Mouse (Mus musculus) lung, postnatal 25 days (tissue): ENCODE data around the gene Slc25a26.

ENCODE experiments used
- DNase-seq: peaks from one replicate; pipeline ENCODE4 v3.0.0; 2022; ENCODE audit warnings: low spot score

The Slc25a26 gene

DNA sequence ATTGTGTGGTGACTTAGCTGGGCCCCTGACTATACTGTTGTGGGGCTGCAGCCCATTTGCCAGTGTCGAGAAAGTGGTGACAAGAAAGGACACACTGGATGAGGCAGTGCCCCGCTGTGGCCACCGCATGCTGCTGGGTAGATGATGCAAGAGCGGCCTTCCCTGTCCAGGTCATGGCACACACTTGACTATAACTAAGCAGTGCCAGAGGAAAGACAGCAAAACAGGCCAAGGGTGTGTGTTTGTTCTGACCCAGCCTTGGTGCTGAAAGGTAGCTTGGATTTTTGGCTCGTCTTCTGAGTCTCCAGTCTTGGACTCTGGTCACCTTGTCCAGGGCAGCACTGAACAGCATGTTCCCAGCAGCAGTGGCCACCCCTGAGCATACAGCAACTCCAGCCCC lies 101.0 kb downstream of the Slc25a26 start:
- peak; percentile 26 for DNase-seq

DNA sequence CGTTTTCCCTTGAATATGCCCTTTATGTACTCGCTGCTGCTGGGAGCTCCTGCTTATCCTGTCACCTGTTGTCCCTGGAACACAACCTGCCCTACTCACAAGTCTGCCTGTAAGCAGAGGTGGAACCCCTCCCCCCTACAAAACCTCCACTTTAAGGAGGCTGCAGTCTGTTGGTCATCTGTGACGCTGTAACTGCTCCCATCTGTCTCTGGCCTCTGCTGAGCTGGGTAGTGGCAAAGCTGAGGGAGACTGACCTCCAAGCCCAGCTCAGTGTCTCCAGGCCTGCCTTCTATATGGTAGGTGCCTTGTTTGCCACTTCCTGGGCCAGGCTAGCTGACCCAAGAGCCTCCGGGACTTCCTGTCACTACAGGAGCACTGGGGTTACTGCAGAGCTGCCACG lies 101.7 kb downstream of the Slc25a26 start:
- DNase-seq: no peak

DNA sequence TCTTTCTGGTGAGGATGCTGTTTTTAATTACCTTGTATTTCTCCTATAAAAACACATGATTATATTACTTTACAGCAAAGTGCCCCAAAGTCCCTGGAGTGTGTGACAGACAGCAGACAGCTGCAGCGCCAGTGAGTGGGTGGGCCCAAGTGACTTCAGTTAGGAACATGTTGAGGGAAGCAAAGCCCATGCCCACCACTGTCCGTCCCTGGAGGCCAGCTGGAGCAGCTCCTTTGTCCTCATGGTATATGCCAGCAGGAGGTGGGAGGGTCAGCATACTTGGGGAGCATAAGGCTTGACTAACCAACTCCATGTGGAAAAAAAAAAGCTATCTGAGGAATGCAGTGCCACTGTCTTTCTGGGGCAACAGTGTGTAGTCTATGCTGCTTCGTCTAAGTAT lies 103.9 kb downstream of the Slc25a26 start:
- no peak for DNase-seq

DNA sequence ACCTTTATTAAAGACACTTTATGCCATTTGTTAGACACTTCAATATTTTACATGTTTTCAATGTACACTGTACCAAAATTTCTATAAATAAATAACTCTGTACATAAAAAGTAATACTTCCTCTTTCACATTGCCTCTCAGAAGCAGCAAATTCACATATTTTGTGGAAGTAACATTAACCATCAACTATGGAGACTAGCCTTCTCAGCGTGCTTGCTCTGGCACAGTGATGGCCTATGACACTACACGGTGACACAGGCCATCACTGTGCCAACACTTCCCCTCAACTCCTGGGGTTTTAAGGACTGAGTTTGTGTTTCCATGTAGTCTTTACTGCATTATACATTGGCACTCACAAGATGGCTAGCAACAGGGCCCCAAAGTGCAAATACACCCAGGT lies 104.4 kb downstream of the Slc25a26 start:
- DNase-seq: no peak

DNA sequence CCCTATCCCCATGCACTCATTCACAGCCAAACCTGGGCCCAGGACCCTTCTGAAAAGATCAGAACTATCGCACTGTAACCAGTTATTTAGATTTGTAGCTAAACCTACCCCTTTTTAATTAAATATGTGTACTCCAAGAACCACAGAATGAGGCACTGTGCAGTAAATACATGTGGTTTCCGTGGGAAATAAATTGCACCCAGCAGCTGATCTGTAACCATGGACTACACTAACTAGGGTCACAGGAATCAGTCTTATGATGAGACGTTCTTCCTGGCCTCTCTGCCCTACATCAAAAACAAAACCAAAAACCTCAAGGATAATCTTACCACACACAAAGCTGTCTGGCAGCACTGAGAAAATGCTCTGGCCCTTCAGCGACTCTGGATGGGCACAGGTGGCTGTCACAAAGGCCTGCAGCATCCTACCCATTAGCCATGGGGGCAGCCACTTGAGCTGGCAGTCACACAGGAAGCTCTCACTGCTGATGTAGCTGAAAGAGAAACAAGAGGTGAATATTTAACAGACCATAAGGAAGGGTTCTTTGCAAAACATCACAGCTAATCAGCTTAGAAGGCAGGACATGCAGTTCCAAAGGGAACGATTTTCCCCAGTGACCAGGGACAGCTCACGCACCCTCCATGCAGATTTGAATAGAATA lies 113.2 kb downstream of the Slc25a26 start:
- no peak for DNase-seq

DNA sequence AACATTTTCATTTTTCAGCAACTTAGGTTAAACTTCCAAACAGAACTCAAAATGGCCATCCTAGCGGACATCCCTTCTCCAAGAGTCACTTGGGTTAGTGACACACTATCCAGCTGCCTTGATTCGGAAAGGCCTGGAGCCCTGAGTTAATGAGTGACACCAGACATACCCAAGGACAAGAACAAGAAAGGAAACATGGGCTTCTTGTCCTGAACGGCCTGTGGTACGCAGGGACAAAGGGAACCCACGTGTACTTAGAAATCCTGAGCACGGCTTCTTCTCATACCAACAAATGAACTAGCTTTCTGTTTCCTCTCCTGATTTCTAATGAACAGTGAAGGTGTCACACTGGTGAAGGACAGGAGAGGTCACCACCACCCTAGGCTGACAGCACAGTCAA lies 114.2 kb downstream of the Slc25a26 start:
- DNase-seq: no peak

DNA sequence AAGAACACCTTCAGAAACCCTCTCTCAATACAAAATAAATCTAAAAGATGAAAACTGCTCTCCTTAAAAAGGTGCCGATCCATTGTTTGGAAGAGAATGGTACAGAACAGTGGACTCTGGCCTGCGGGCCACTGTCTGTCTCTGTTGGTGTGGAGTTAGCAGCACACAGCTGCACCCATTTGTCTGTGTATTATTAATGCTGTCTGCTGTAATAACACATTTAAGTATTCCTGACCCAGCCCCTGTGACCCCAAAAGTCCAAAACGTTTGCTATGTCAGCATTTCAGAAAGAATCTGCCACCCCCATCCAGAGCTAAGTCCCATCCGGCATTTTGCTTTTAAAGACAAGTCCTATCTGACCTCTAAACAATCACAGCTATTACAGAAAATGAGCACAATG lies 115.8 kb downstream of the Slc25a26 start:
- DNase-seq: no peak

DNA sequence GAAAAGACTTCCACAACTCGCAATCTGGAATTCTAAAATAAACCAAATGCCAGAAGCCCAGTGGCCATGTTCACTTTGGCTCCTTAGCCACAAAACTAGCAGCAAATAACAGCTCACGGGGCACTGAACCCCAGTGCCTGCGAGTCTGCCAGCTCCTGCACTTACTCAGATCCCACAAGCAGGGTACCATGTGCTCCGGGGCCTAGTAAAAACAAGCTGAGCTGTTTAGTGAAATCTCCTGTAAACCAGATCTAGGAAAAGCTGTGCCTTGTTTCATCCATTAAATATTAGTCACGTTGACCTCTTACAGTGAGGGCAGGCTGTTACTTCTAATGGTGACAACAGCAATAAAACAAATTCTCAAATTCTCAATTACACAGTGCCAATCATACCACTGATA lies 118.5 kb downstream of the Slc25a26 start:
- no peak for DNase-seq

DNA sequence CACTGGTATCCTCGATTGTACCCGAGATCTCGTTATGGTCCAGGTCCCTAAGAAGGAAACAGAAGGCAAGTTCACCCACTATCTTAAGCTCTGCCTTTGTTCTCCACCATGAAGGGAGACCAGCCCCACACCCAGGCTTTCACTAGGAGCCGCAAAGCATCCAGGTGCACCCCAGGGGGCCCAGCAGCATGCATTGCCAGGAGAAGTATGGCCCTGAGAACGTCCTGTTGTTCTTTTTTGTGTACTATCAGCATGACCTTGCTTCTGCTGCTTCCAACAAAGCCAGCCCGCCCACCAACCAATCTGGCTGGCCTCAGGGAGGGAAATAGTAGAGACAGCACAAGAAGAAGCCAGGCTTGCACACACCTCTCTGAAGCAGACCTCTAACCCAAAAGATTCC lies 120.2 kb downstream of the Slc25a26 start:
- no peak for DNase-seq

DNA sequence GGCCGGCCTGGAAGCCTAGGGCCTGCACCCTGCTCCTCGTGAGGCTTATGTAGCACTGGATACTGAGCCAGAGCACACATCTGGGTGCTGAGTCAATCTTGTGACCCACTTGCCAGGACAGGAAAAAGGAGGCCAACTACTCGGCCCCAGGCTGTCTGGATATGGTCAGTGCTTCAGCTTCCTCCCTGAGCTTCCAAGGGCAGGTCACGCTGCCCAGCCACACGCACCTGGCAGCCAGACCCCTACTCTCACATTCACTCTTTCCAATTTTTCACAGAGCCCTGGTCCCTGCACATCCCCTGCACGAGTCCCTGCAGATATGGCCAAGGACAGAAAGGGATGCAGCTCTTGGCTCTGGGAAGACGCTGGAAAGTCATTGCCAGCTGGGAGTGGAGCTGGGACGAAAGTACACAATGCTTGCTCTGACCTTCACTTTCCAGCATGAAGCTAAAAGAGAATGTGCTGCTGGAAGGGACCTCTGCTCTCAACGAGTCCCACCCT lies 120.7 kb downstream of the Slc25a26 start:
- no peak for DNase-seq

DNA sequence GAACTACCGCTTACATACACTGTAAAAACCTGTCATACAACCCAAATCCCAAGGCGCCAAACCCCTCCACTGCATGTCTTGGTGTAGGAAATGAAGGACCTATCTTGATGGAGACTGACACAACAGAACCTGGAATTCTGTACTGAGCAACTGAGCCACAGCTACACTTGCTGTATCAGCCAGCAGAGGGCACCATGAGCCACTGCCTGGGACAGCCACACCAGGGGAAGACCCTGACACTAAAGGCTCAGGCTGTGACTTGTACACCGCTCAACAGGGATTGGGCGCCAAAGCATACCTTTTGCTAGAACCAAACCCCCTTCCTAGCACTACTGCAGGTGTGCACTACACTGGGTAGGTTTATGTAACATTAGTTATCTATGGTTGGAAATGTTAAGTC lies 122.9 kb downstream of the Slc25a26 start:
- peak; percentile 74 for DNase-seq

DNA sequence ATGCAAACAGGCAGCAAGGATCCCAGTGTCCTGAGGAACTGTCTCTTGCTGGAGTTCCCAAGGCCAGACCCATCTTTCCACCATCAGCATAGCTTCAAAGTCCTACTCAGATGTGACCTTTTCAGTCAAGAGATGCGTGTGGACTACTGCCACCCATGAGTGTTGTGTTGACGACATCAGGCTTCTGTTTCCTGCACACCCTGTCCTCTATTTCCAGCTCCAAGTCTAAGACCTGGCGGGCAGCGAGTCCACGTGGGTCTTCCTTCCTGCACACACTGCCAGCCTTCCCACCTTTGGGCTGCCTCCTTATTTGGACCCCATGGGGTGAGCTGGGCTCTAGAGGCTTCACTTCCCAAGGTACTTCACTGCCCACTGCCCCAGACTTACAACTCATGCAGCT lies 124.4 kb downstream of the Slc25a26 start:
- no peak for DNase-seq

DNA sequence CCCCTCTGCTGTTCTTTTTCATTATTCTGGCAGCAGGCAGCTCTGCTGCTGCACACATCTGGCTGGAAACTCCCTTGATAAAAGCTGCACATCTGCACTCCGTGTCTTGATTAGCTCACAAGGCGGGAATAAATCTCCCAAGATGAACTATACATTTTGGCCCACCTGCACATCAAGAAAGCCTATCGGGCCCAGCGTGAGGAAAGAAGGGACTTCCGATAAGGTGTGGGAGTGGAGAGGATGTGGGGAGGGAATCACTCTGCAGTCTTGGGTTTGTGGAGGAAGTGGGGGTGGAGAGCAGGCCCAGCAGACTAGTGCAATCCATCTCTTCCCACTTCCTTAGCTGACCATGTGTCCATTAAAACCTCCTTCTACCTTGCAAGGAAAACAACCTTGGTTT lies 125.8 kb downstream of the Slc25a26 start:
- DNase-seq: no peak

DNA sequence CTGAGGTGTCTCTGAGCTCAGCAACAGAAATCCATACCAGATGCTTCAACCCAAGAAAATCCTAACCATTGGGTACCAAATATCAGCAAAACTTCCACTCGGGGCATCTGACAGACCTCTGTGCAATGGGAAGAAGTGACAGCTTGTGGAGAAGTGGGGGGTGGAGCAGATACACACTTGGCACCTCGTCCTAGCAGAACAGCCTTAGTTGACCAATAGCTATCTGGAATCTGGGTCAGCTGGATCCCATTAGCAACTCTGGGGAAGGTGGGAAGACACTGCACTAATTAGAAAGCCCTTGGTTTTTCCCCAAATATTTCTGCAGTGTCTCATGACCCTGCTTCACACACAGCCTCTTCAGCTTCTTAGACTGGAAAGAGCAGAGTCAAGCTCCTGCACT lies 126.7 kb downstream of the Slc25a26 start:
- no peak for DNase-seq

DNA sequence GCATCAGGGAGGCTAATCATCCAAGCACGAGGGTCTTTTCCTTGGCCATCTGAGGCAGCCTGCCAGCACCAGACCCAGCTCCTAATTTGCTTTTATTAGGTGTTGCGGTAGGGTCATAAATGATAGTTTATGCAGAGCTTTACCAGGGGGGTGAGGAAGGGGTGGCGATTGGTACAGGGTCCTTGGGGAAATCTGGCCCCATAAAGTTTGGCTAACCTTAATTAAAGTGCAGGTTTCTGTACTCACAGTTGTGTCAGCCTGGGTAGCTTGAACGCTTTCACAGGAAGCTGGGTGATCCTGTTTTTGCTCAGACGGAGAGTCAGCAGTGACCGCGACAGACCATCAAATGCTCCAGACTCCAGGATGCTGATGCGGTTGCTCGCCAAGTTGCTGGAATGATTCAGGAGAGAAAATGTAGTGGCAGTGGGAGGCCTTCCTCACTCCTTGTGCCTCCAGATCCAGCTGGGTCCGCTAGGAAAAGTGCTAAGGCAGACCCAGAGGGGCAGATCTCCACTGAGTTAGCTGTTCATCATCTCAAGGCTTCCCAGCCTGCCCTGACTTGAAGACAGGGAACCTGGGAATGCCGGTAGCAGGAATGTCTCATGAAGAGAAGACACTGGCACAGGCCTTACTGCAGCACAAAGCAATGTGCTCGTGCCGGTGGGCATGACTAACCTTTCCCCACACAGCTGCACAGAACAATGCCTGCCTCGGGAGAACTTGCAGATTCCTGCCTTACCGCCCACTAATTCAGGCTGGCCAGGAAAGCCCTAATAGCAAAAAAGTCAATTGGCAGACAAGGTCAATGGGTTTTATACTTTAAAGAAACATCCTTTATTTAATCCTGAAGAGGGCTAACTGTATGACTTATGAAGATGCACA lies 127.8 kb downstream of the Slc25a26 start:
- no peak for DNase-seq

DNA sequence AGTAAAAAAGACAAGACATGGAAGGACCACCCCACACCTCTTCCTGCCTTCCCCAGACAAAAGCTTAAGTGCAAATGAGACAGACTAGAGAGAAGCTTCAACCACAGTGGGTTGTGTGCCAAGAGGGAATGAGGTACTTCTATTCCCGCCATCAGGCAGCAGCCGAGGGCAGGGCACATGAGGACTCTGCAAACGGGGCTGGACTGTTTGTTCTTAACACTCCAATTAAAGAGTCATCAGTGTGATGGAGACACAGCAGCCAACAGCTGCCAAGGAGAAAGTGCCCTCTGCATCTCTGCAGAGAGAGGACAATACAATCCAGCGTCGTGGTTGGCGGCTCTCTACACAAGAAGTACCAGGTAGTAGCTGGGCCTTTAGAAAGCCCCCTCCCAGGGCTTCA lies 128.7 kb downstream of the Slc25a26 start:
- peak; percentile 55 for DNase-seq

DNA sequence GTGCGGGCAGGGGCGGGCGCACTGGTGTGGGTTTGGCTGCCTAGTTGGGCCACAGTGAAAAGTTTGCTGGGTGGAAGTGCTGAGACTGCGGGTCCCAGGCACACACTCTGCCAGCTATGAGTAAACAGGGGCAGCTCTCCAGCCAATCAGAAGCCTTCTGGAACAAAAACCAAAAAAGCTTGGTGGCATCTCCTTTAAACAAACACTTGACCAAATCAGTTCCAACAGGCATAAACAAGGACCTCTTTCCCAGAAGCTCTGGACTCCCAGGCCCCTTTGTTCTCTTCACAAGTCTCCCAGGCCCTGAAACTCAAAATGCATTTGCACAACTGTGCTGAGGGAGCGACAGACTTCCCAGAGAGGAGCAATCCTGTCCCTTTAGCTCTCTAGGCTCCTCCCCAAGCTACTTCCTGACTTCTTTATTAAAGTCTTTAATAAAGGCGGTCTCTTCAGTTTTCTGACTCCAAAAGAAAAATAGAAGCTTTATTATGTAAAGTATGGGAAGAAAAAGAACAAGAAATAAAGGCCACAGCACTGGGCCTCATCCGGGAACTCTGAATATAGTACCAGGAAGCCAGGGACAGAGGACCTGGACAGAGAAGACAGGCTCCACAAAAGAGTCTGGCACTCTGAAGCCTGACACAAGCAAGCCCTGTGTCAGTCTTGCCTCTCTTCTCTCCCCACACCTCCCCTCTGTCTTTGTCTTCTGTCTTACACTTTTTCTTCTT lies 131.1 kb downstream of the Slc25a26 start:
- peak; percentile 25 for DNase-seq

DNA sequence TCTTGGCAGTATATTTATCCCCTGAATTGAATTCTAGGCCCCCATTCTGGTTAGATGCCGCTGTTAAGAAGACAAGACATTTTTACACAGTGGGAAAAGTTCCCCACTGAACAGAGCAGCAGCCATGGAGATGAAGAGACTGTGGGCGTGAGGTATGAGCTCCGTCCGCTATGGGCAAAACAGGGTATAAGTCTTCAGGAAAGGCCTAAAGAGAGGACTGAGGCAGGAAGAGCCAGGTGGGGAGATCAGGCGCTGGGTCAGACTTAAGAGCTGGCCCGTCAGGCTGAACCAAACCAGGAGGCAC lies 131.6 kb downstream of the Slc25a26 start:
- no peak for DNase-seq

DNA sequence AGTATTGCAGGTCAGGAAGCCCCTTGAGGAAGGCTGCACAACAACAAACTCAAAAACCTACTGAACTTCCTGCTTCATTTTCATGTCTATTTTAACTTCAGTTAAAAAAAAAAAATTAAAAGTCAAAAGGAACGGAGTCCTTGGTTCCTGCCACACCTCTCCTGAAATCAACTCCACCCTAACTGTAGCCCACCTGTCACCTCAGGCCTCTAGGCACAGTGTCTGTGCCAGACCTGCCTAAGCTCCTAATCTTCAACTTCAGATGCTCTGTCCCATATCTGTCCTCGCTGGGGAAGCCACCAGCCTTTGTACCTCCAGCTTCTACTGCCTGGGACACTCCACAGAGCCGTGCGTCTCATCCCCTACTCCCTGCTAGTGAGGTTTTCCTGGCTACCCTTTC lies 134.1 kb downstream of the Slc25a26 start:
- DNase-seq: no peak

DNA sequence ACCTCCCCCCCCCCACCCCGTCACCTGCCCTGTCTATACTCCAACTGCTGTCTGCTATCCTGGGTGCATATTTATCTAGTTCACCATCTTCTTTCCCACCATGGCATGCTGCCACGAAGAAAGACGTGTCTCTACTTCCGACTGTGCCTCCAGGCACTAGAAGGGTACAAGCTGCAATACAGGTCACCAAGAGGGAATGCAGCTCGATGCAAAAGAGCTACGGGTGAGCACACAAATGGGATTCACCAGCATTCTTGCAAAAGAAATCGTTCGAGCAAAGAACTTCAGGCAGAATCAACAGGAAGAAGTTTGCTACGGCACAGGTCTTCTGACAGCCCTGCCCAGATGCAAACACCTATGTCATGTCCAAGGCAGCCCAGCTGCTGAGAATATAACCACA lies 134.6 kb downstream of the Slc25a26 start:
- no peak for DNase-seq

DNA sequence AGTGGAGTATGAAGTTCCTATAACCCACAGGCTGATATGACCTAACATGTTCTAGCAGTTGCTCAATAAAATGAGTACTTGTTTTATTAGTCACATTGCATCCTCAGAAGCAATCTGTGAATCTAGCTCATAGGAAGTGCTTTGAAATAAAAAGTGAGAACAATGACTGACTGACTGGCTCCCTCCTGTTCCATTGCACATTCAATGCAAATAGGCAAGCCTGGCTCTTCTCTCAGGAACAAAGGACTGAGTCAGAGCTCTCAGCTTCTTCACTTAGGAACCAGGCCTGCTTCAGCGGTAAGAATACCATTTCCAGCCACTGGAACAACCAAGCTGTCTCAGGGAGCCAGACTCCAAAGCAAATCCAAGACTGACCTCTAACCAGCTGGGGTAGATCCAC lies 135.2 kb downstream of the Slc25a26 start:
- DNase-seq: no peak

DNA sequence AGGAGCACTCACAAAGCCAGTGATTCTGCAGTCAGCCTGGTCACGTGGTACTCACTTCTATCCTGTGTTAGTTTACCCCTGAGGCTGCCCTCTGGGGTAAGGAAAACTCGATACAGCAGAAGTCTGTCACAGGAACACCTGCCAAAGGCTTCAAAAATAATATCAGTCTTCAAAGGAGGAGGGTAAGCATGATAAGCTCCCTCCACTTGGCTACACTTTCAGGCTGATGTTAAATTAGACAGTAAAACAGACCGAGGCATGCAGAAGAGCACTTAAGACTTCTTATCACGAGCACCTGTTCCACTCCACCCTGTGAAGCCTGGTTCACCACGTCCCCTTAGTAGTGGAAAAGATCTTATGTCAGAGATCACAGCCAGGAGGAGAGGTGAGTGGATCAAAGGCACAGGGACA lies 136.9 kb downstream of the Slc25a26 start:
- DNase-seq: peak; percentile 50

DNA sequence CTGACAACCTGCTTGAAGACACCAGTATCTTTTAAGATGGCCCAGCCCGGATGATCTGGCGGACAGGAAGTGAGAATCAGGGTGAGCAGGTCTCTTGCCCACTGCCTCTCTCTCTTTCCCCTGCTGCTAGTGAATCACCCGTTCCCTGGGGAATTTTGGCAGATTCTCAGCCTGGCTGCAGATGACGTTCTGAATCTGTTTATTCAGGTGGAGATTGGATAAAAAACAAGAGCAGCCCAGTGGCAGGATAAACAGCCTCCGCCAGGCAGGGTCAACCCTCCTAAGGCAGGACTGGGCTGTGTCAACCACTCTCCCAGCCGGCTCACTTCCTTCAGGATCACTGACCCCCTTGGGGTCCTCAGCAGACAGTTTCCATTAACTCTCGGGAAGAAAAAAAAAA lies 140.2 kb downstream of the Slc25a26 start:
- no peak for DNase-seq
